Mouse (Mus musculus): ENCODE measurements around the gene Asb3. TPM values are rescaled to one million over a fixed set of nuclear protein-coding genes. Genes with fewer than 3 reads are reported as not detected.

Gene Asb3
- total RNA-seq (2023; ENCODE audit: inconsistent age), result 16.8 to 20.9 TPM (median 19.2 TPM) in 4 replicates

DNA sequence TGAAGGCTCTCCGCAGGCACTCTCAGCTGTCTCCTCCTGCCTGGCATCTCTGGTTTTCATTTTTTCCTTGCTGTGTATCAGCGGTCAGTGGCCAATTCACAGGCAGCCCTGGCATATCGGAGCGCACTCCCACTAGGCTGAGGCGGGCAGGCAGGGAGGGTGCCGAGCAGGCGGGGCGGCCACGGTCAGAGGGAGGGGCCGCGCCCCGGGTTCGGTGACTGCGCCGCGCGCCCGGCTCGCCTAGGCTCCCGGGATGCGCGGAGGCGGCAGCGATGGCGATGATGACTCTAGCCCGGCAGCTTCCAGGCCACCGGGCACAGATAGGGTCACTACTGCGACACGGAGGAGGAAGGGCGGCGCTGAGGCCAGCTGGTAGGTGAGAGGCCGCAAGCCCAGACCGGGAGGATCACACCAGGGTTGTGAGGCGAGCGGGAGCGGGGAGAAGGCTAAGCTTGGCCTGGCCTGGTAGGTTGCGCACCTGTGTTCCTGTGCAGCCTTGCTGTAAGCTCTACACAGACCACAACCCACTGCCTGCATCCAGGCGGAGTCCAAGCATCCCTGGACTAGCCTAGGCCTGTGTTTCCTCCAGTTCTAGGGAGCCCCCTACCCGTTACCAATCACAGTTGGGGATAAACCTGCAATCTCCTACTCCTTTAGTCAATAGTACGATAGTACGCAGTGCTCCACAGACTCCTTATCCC lies at the start of gene Asb3, which contains the start of gene Gpr75:
Gene Asb3 (plus strand): TSS at position 246 of the 701 bp plus-strand sequence.
Gene Gpr75 (plus strand): TSS at position 188 of the 701 bp plus-strand sequence.

DNA sequence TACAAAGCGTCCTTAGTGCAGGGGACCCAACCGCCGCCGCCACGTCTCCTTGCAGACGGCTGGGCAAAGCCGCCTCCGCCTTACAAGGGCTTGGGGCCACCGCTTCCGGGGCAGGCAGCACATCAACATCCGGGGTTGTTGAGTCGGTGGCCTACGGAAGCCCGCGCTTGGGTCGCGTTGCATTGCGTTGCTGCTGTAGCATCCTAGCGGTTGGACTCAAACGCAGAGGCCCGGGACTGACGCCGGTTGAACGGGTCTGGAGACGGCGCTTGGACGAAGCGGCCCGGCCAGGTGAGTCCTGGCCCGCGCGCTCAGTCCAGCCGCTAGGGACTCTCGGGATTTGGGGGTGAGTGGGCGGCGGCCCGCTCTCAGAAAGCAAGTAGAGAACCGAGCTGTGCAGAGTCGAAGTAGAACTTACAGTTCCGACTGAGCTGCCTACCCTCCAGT lies 69.1 kb downstream of the Asb3 start, which contains the start of gene Erlec1:
Gene Erlec1 (minus strand): TSS at position 57 of the 447 bp plus-strand sequence.

DNA sequence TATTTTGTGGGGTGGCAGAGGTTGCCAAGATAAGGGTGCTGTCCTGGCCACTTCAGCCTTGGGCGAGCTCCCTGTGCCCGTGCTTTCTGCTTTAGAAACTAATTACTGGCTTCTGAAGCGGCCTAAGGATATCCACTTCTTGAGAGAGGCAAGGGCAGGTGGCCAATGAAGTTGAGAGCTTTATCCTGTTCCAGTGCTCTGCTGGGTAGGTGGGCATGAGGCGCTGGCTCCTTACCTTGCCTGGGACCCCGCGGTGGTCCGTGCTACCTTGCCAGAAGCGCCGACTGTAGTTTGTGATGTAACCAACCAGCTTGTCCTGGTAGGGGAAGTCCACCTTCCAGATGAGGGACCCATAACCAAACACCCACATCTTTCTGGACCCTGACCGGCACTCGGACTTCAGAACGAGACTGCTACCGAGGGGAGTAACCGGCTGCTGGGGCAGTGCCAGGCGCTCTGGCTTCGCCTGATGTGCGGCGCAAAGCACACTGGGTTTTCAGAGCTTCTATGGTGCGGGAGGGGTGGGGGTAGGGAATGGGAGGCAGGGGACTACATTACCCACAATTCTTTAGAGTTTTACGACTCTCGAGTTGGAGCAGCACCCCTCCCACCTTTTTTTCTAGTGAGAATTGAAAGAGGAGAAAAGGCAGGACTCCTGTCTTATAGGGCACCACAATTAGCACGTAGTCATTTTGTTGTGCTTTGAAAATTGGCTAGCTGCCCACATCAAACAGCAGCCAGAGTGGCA lies 100.8 kb downstream of the Asb3 start, which contains the start of gene Chac2:
Gene Chac2 (minus strand): TSS at position 474 of the 748 bp plus-strand sequence.

Other genes starting within 250 kb of the Asb3 start
- gene Acyp2, start 235.8 kb upstream of the Asb3 start, total RNA-seq (2023; ENCODE audit: inconsistent age), result 0.61 to 1.9 TPM (median 1.1 TPM) in 3 of 4 replicates, not detected in the other
- 68.7 to 78.1 TPM (median 73.8 TPM) in 4 replicates for gene Psme4, start 113.7 kb upstream of the Asb3 start, total RNA-seq (2023; ENCODE audit: inconsistent age)
- gene Gpr75, start 58 bp upstream of the Asb3 start, total RNA-seq (2023; ENCODE audit: inconsistent age), result 0.19 to 0.51 TPM in 2 of 4 replicates, not detected in the others
- gene Erlec1, start 68.9 kb downstream of the Asb3 start, total RNA-seq (2023; ENCODE audit: inconsistent age), result 29.2 to 32.8 TPM (median 31.5 TPM) in 4 replicates
- 0.66 to 2.9 TPM (median 1.6 TPM) in 4 replicates for gene Chac2, start 100.9 kb downstream of the Asb3 start, total RNA-seq (2023; ENCODE audit: inconsistent age)

Measured in B cell, adult (primary cell).